Mouse (Mus musculus): ENCODE results near the gene Myo1f. TPM values are rescaled to one million over a fixed set of nuclear protein-coding genes. Genes with fewer than 3 reads are reported as not detected.
A peak's percentile ranks its signal among the peaks of the same experiment; 100 is the strongest.
"Not testable (repeated sequence)": the region's sequence is repeated elsewhere in the genome, so short reads cannot be mapped to it uniquely, and the experiment has no call there.

Gene Myo1f
- total RNA-seq, 2 experiments from 2014 or later: 1.3 to 2.2 TPM

GRCm38 (mm10) chr17:33564599-33564998 is 9.1 kb downstream of the Myo1f start:
- no peak for DNase-seq
- intact Hi-C loops (cut with DNase I): no loop called here

- intact Hi-C loops (cut with DNase I): no loop called here
- DNase-seq: no peak
Observed at GRCm38 (mm10) chr17:33566182-33566581, 10.7 kb downstream of the Myo1f start.

GRCm38 (mm10) chr17:33584061-33584460 is 28.6 kb downstream of the Myo1f start:
- DNase-seq: no peak
- intact Hi-C loops (cut with DNase I): no loop called here

GRCm38 (mm10) chr17:33586011-33586410 is 30.5 kb downstream of the Myo1f start:
- intact Hi-C loops (cut with DNase I): no loop called here

GRCm38 (mm10) chr17:33597271-33597670 is 41.8 kb downstream of the Myo1f start:
- intact Hi-C loops (cut with DNase I): no loop called here

More at GRCm38 (mm10) chr17:33586011-33586410, 30.5 kb downstream of the Myo1f start:
- no peak for DNase-seq

GRCm38 (mm10) chr17:33598506-33598905 is 43.0 kb downstream of the Myo1f start:
- intact Hi-C loops (cut with DNase I): no loop called here

More at GRCm38 (mm10) chr17:33597271-33597670, 41.8 kb downstream of the Myo1f start:
- DNase-seq: no peak

GRCm38 (mm10) chr17:33599836-33600475 is 44.4 kb downstream of the Myo1f start:
- no peak for DNase-seq
- intact Hi-C loops (cut with DNase I): no loop called here

More at GRCm38 (mm10) chr17:33598506-33598905, 43.0 kb downstream of the Myo1f start:
- DNase-seq: no peak

- DNase-seq: no peak
- intact Hi-C loops (cut with DNase I): no loop called here
Observed at GRCm38 (mm10) chr17:33600831-33601230, 45.3 kb downstream of the Myo1f start.

- DNase-seq: no peak
- intact Hi-C loops (cut with DNase I): no loop called here
Observed at GRCm38 (mm10) chr17:33601947-33602346, 46.4 kb downstream of the Myo1f start.

GRCm38 (mm10) chr17:33607273-33607672 is 51.8 kb downstream of the Myo1f start:
- no peak for DNase-seq
- intact Hi-C loops (cut with DNase I): no loop called here

- no peak for DNase-seq
- intact Hi-C loops (cut with DNase I): no loop called here
Observed at GRCm38 (mm10) chr17:33610548-33610947, 55.0 kb downstream of the Myo1f start.

- DNase-seq; intact Hi-C loops (cut with DNase I): not testable (repeated sequence)
Observed at GRCm38 (mm10) chr17:33613726-33614125, 58.2 kb downstream of the Myo1f start.

GRCm38 (mm10) chr17:33627281-33627680 is 71.8 kb downstream of the Myo1f start:
- no peak for DNase-seq
- intact Hi-C loops (cut with DNase I): no loop called here

GRCm38 (mm10) chr17:33628621-33629486 is 73.3 kb downstream of the Myo1f start, which contains the start of gene Zfp414:
TSS of gene Zfp414 (plus strand) at chr17:33629090.
- peak; percentile 95 to 97 for DNase-seq
- intact Hi-C loops (cut with DNase I): no loop called here

- DNase-seq: peak in 1 of 2 experiments; percentile 37
- intact Hi-C loops (cut with DNase I): loop anchor here (10.0 kb wide), 1 partner anchor 175 kb away; no protein-coding TSS in a partner anchor
Observed at GRCm38 (mm10) chr17:33629487-33630125, 74.1 kb downstream of the Myo1f start.

GRCm38 (mm10) chr17:33630171-33630895 is 74.8 kb downstream of the Myo1f start:
- DNase-seq: no peak
- intact Hi-C loops (cut with DNase I): loop anchor here (10.0 kb wide), 1 partner anchor 174 kb away; no protein-coding TSS in a partner anchor

- DNase-seq: no peak
- intact Hi-C loops (cut with DNase I): loop anchor here (10.0 kb wide), 1 partner anchor 174 kb away; no protein-coding TSS in a partner anchor
Observed at GRCm38 (mm10) chr17:33631236-33631635, 75.7 kb downstream of the Myo1f start.

- no peak for DNase-seq
- intact Hi-C loops (cut with DNase I): loop anchor here (10.0 kb wide), 1 partner anchor 173 kb away; no protein-coding TSS in a partner anchor
Observed at GRCm38 (mm10) chr17:33631796-33632195, 76.3 kb downstream of the Myo1f start.

GRCm38 (mm10) chr17:33637038-33637437 is 81.5 kb downstream of the Myo1f start:
- DNase-seq: peak; percentile 49 to 52
- intact Hi-C loops (cut with DNase I): loop anchor here (10.0 kb wide), 1 partner anchor 168 kb away; no protein-coding TSS in a partner anchor
